Comparison of ENCODE assay signal across 8 mouse cellular contexts in the genomic region with DNA sequence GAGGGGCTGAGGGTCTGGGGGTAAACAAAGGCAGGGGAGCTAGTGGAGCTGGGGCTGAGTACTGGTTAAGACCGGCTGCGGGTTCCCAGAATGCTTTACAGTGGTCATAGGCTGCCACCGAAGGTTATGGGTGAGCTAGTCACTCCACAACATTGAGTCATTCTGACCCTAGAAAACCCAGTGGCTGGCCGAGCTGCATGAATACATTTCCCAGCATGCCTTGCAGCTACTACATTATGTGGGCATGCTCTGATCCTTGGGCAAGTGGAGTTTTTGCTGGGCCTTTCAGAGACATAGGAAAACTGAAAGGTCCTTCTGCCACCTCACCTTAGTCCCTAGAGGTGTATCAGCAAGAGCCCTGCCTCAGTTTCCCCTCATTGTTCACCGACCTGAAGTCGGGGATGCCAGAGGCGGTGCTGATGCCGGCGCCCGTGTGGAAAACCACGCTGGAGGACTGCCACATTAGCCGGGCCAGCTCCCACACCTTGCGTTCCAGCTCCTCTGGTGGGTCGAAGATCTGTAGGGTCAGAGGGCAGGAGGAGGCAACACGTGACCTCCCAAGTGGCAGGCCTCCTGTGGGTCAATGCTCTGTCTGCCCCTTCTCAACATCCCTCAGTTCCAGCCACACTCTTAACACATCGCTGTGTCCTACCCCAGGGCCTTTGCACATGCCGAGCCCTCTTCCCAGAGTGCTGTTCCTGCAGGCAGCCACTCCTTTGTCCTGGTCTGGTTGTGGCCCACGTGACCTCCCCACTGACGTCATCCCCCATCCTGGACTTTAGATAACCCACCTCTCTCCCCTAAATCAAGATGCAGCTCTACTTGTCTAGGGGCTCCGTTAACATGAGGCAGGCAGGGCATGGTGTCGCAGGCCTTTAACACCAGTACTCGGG. TPM values are rescaled to one million over a fixed set of nuclear protein-coding genes. Genes with fewer than 3 reads are reported as not detected.
A peak's percentile ranks its signal among the peaks of the same experiment; 100 is the strongest.
DNase-seq lines count a peak whose midpoint lies in the region; ATAC-seq and TF ChIP-seq lines count a peak whose summit lies in the region.

No protein-coding gene starts in this region.

- peak overlapping the region; percentile 85 for H3K4me2 ChIP-seq in embryonic facial prominence, embryonic 14.5 days (ENCODE audit: low read depth, low read length)
- peak overlapping the region; percentile 69 for H3K4me2 ChIP-seq in limb, embryonic 14.5 days (replicated peaks; ENCODE audit: low read depth, low read length, severe bottlenecking)
- peak overlapping the region; percentile 83 for H3K4me2 ChIP-seq in stomach, embryonic 15.5 days

- TF ChIP-seq POLR2A in limb, embryonic 14.5 days (IDR thresholded peaks at IDR 0.05; ENCODE audit: borderline replicate concordance, extremely low read depth, insufficient read depth, insufficient read length) = no peak

- H3K9me3 ChIP-seq in heart, embryonic 10.5 days = no peaks in the 10 kb centered on the region
- H3K9me3 ChIP-seq in embryonic facial prominence, embryonic 14.5 days (ENCODE audit: control insufficient read depth, low read length) = no peaks in the 10 kb centered on the region
- no peaks in the 10 kb centered on the region for H3K9me3 ChIP-seq in limb, embryonic 14.5 days (ENCODE audit: control insufficient read depth, low read length)
- no peaks in the 10 kb centered on the region for H3K9me3 ChIP-seq in stomach, embryonic 15.5 days

- DNase-seq in heart, embryonic 10.5 days (ENCODE audit: low spot score) = no peak
- no peak for DNase-seq in heart, adult 8-10 months (ENCODE audit: low spot score)
- no peak for DNase-seq in embryonic facial prominence, embryonic 14.5 days (ENCODE audit: low spot score)
- DNase-seq in limb, embryonic 14.5 days (ENCODE audit: low spot score) = no peak
- no peak for DNase-seq in layer of hippocampus, adult 9-10 months (ENCODE audit: low spot score)
- no peak for DNase-seq in gastrocnemius, postnatal 36 days

- 88% methylated on average over 22 of the region's 22 CpGs for WGBS in heart, embryonic 10.5 days
- 89% methylated on average over 22 of the region's 22 CpGs for WGBS in embryonic facial prominence, embryonic 14.5 days
- WGBS in limb, embryonic 14.5 days = 88% methylated on average over 22 of the region's 22 CpGs
- WGBS in stomach, embryonic 15.5 days = 84% methylated on average over 22 of the region's 22 CpGs

- H3K9ac ChIP-seq in embryonic facial prominence, embryonic 14.5 days (ENCODE audit: low read depth, low read length) = peak overlapping the region; percentile 79
- peak overlapping the region; percentile 67 for H3K9ac ChIP-seq in limb, embryonic 14.5 days (ENCODE audit: low read depth, low read length, severe bottlenecking)
- peak overlapping the region; percentile 62; the same call in 1 of the 2 replicates for H3K9ac ChIP-seq in stomach, embryonic 15.5 days

- H3K27ac ChIP-seq in heart, embryonic 10.5 days = peak overlapping the region; percentile 95
- H3K27ac ChIP-seq in embryonic facial prominence, embryonic 14.5 days (replicated peaks; ENCODE audit: low read depth, low read length) = peak overlapping the region; percentile 92; the same call in 1 of the 2 replicates
- H3K27ac ChIP-seq in limb, embryonic 14.5 days (replicated peaks; ENCODE audit: low read depth, low read length) = peak overlapping the region; percentile 67; the same call in 1 of the 2 replicates
- peak overlapping the region; percentile 90; the same call in 1 of the 2 replicates for H3K27ac ChIP-seq in stomach, embryonic 15.5 days

- H3ac ChIP-seq in C2C12 (ENCODE audit: control insufficient read depth, insufficient read length, low read depth) = no peak overlapping the region

- peaks cover 34% of the 10 kb centered on the region for H3K4me1 ChIP-seq in heart, embryonic 10.5 days
- H3K4me1 ChIP-seq in embryonic facial prominence, embryonic 14.5 days (ENCODE audit: control insufficient read depth, insufficient read depth, low read length) = peaks cover 9% of the 10 kb centered on the region
- peaks cover 13% of the 10 kb centered on the region for H3K4me1 ChIP-seq in limb, embryonic 14.5 days (ENCODE audit: control insufficient read depth, insufficient read depth, low read length)
- H3K4me1 ChIP-seq in stomach, embryonic 15.5 days = peaks cover 17% of the 10 kb centered on the region

- ATAC-seq in embryonic facial prominence, embryonic 14.5 days (ENCODE audit: low read depth) = no peak
- no peak for ATAC-seq in limb, embryonic 14.5 days (ENCODE audit: low FRiP score, low read depth)
- no peak for ATAC-seq in stomach, embryonic 15.5 days (ENCODE audit: insufficient read depth, low FRiP score, low read depth)

- H3K4me3 ChIP-seq in heart, embryonic 10.5 days = peak overlapping the region; percentile 77
- peak overlapping the region; percentile 65 for H3K4me3 ChIP-seq in C2C12 (ENCODE audit: insufficient read depth, poor library complexity, severe bottlenecking)
- H3K4me3 ChIP-seq in embryonic facial prominence, embryonic 14.5 days (ENCODE audit: low read depth, low read length) = peak overlapping the region; percentile 75
- H3K4me3 ChIP-seq in limb, embryonic 14.5 days (replicated peaks; ENCODE audit: low read length) = peak overlapping the region; percentile 65
- peak overlapping the region; percentile 66 for H3K4me3 ChIP-seq in stomach, embryonic 15.5 days (replicated peaks)

- H3K36me3 ChIP-seq in heart, embryonic 10.5 days = peaks cover 50% of the 10 kb centered on the region
- peaks cover 10% of the 10 kb centered on the region for H3K36me3 ChIP-seq in C2C12 (ENCODE audit: control insufficient read depth, insufficient read depth)
- H3K36me3 ChIP-seq in embryonic facial prominence, embryonic 14.5 days (ENCODE audit: control insufficient read depth, insufficient read depth, low read length) = peaks cover 44% of the 10 kb centered on the region
- H3K36me3 ChIP-seq in limb, embryonic 14.5 days (ENCODE audit: control insufficient read depth, insufficient read depth, low read length) = peaks cover 46% of the 10 kb centered on the region
- peaks cover 6% of the 10 kb centered on the region for H3K36me3 ChIP-seq in stomach, embryonic 15.5 days

- TF ChIP-seq CTCF in C2C12 (IDR thresholded peaks at IDR 0.05; ENCODE audit: control insufficient read depth, insufficient read depth, insufficient read length) = no peak

- no peaks in the 10 kb centered on the region for H3K79me3 ChIP-seq in C2C12 (ENCODE audit: low read depth)

- intact Hi-C loops in gastrocnemius, postnatal 36 days (cut with DNase I) = loop anchor here (10.0 kb wide), 1 partner anchor 548 kb away; no protein-coding TSS in a partner anchor

- peaks cover 9% of the 10 kb centered on the region for H3K79me2 ChIP-seq in C2C12 (ENCODE audit: control insufficient read depth, insufficient read depth)

- H3K27me3 ChIP-seq in heart, embryonic 10.5 days (ENCODE audit: insufficient read depth, poor library complexity, severe bottlenecking) = no peaks in the 10 kb centered on the region
- no peaks in the 10 kb centered on the region for H3K27me3 ChIP-seq in C2C12 (ENCODE audit: control insufficient read depth, insufficient read depth, insufficient read length)
- no peaks in the 10 kb centered on the region for H3K27me3 ChIP-seq in embryonic facial prominence, embryonic 14.5 days (replicated peaks; ENCODE audit: control insufficient read depth, insufficient read depth, low read length)
- no peaks in the 10 kb centered on the region for H3K27me3 ChIP-seq in limb, embryonic 14.5 days (ENCODE audit: control insufficient read depth, insufficient read depth, low read length)
- H3K27me3 ChIP-seq in stomach, embryonic 15.5 days (replicated peaks) = no peaks in the 10 kb centered on the region

RNA-seq across cellular contexts. Expression of gene Sirt6, which starts 1.2 kb away (rescaled TPM):
- 28.5 and 30.7 TPM in 2 replicates for polyA plus RNA-seq in heart, embryonic 10.5 days (2016; fragmentation: Nextera tagmentation; extraction: Ambion mirVana)
- total RNA-seq in heart, adult 8-10 months (2022) = 1 to 10 TPM; 6.8 to 8.4 (median 7.3) TPM
- 20.8 TPM for polyA plus RNA-seq in C2C12 (2012; fragmentation: generic; extraction: Trizol)
- polyA plus RNA-seq in embryonic facial prominence, embryonic 14.5 days (2014; fragmentation: Nextera tagmentation; extraction: Ambion mirVana) = 24.4 and 29.0 TPM in 2 replicates
- 70.7 and 92.4 TPM in 2 replicates for polyA plus RNA-seq in limb, embryonic 14.5 days (2012; rRNA removed)
- 39.5 and 40.7 TPM in 2 replicates for polyA plus RNA-seq in limb, embryonic 14.5 days (2014; fragmentation: Nextera tagmentation; extraction: Ambion mirVana)
- polyA plus RNA-seq in stomach, embryonic 15.5 days (2015; fragmentation: Nextera tagmentation; extraction: Ambion mirVana) = 32.9 and 33.3 TPM in 2 replicates
- total RNA-seq in gastrocnemius, postnatal 36 days (2021) = 1 to 10 TPM; 3.5 to 4.1 TPM

RNA-seq across cellular contexts. Expression of gene Ankrd24, which starts 2.0 kb away (rescaled TPM):
- 9.6 and 12.8 TPM in 2 replicates for polyA plus RNA-seq in heart, embryonic 10.5 days (2016; fragmentation: Nextera tagmentation; extraction: Ambion mirVana)
- 10 to 100 TPM in 1 of 4 experiments, 1 to 10 TPM in 3; 7.3 to 12.4 (median 8.5) TPM for total RNA-seq in heart, adult 8-10 months (2022)
- 8.5 TPM for polyA plus RNA-seq in C2C12 (2012; fragmentation: generic; extraction: Trizol)
- 7.2 and 7.3 TPM in 2 replicates for polyA plus RNA-seq in embryonic facial prominence, embryonic 14.5 days (2014; fragmentation: Nextera tagmentation; extraction: Ambion mirVana)
- 79.9 and 100 TPM in 2 replicates for polyA plus RNA-seq in limb, embryonic 14.5 days (2012; rRNA removed)
- polyA plus RNA-seq in limb, embryonic 14.5 days (2014; fragmentation: Nextera tagmentation; extraction: Ambion mirVana) = 5.3 and 9.6 TPM in 2 replicates
- polyA plus RNA-seq in stomach, embryonic 15.5 days (2015; fragmentation: Nextera tagmentation; extraction: Ambion mirVana) = 10.9 and 12.6 TPM in 2 replicates
- total RNA-seq in gastrocnemius, postnatal 36 days (2021) = 1 to 10 TPM; 7.0 to 8.7 TPM

RNA-seq across cellular contexts. Expression of gene BC025920, which starts 20.3 kb away (rescaled TPM):
- polyA plus RNA-seq in heart, embryonic 10.5 days (2016; fragmentation: Nextera tagmentation; extraction: Ambion mirVana) = 0.95 and 1.4 TPM in 2 replicates
- 1 to 10 TPM; 2.3 to 4.4 (median 3.0) TPM for total RNA-seq in heart, adult 8-10 months (2022)
- polyA plus RNA-seq in C2C12 (2012; fragmentation: generic; extraction: Trizol) = 0.25 TPM
- polyA plus RNA-seq in embryonic facial prominence, embryonic 14.5 days (2014; fragmentation: Nextera tagmentation; extraction: Ambion mirVana) = 0.20 and 0.61 TPM in 2 replicates
- polyA plus RNA-seq in limb, embryonic 14.5 days (2012; rRNA removed) = 3.8 and 4.0 TPM in 2 replicates
- 0.58 and 0.78 TPM in 2 replicates for polyA plus RNA-seq in limb, embryonic 14.5 days (2014; fragmentation: Nextera tagmentation; extraction: Ambion mirVana)
- polyA plus RNA-seq in stomach, embryonic 15.5 days (2015; fragmentation: Nextera tagmentation; extraction: Ambion mirVana) = 0.55 and 0.71 TPM in 2 replicates
- total RNA-seq in gastrocnemius, postnatal 36 days (2021) = 1 to 10 TPM; 2.3 TPM

RNA-seq across cellular contexts. Expression of gene Gm10778, which starts 22.5 kb away (rescaled TPM):
- 4.0 and 4.1 TPM in 2 replicates for polyA plus RNA-seq in heart, embryonic 10.5 days (2016; fragmentation: Nextera tagmentation; extraction: Ambion mirVana)
- 1 to 10 TPM; 1.8 to 2.2 (median 2.1) TPM for total RNA-seq in heart, adult 8-10 months (2022)
- polyA plus RNA-seq in C2C12 (2012; fragmentation: generic; extraction: Trizol) = 0.56 TPM
- polyA plus RNA-seq in embryonic facial prominence, embryonic 14.5 days (2014; fragmentation: Nextera tagmentation; extraction: Ambion mirVana) = 3.3 and 3.7 TPM in 2 replicates
- 2.1 and 2.8 TPM in 2 replicates for polyA plus RNA-seq in limb, embryonic 14.5 days (2012; rRNA removed)
- 3.8 TPM in 2 replicates for polyA plus RNA-seq in limb, embryonic 14.5 days (2014; fragmentation: Nextera tagmentation; extraction: Ambion mirVana)
- polyA plus RNA-seq in stomach, embryonic 15.5 days (2015; fragmentation: Nextera tagmentation; extraction: Ambion mirVana) = 4.3 and 5.2 TPM in 2 replicates
- 1 to 10 TPM; 1.2 to 1.6 TPM for total RNA-seq in gastrocnemius, postnatal 36 days (2021)

RNA-seq across cellular contexts. Expression of gene Tle6, which starts 25.5 kb away (rescaled TPM):
- 29.0 and 33.9 TPM in 2 replicates for polyA plus RNA-seq in heart, embryonic 10.5 days (2016; fragmentation: Nextera tagmentation; extraction: Ambion mirVana)
- 10 to 100 TPM in 1 of 4 experiments, 1 to 10 TPM in 3; 6.8 to 12.7 (median 9.3) TPM for total RNA-seq in heart, adult 8-10 months (2022)
- polyA plus RNA-seq in C2C12 (2012; fragmentation: generic; extraction: Trizol) = 8.6 TPM
- polyA plus RNA-seq in embryonic facial prominence, embryonic 14.5 days (2014; fragmentation: Nextera tagmentation; extraction: Ambion mirVana) = 17.1 and 17.8 TPM in 2 replicates
- polyA plus RNA-seq in limb, embryonic 14.5 days (2012; rRNA removed) = 24.2 and 28.0 TPM in 2 replicates
- polyA plus RNA-seq in limb, embryonic 14.5 days (2014; fragmentation: Nextera tagmentation; extraction: Ambion mirVana) = 9.2 and 16.6 TPM in 2 replicates
- 31.2 and 42.1 TPM in 2 replicates for polyA plus RNA-seq in stomach, embryonic 15.5 days (2015; fragmentation: Nextera tagmentation; extraction: Ambion mirVana)
- 1 to 10 TPM; 4.2 to 4.9 TPM for total RNA-seq in gastrocnemius, postnatal 36 days (2021)
